Mouse (Mus musculus): ENCODE measurements around the gene Tnnc1. TPM values are rescaled to one million over a fixed set of nuclear protein-coding genes. Genes with fewer than 3 reads are reported as not detected.

Tnnc1 gene
- total RNA-seq, 2 experiments from 2014 or later = 5.0 to 13.9 TPM

GRCm38 (mm10) chr14:31212499-31212898 lies 4.4 kb downstream of the Tnnc1 start:
- DNase-seq (ENCODE audit: low spot score in 2 of 2) = no peak

GRCm38 (mm10) chr14:31213868-31214267 lies 5.8 kb downstream of the Tnnc1 start:
- no peak for DNase-seq (ENCODE audit: low spot score in 2 of 2)

GRCm38 (mm10) chr14:31214684-31215083 lies 6.6 kb downstream of the Tnnc1 start:
- DNase-seq (ENCODE audit: low spot score in 2 of 2) = no peak

GRCm38 (mm10) chr14:31215157-31216002 lies 7.3 kb downstream of the Tnnc1 start:
- DNase-seq (ENCODE audit: low spot score in 2 of 2) = no peak

GRCm38 (mm10) chr14:31216846-31217245 lies 8.7 kb downstream of the Tnnc1 start, which contains the start of gene Nisch:
TSS of gene Nisch (minus strand) at chr14:31216946.
- DNase-seq (ENCODE audit: low spot score in 2 of 2) = no peak

- no peak for DNase-seq (ENCODE audit: low spot score in 2 of 2)
Measured at GRCm38 (mm10) chr14:31217666-31218065, 9.6 kb downstream of the Tnnc1 start, which contains the start of gene Sema3g. TSS of gene Sema3g (plus strand) at chr14:31217860.

- no peak for DNase-seq (ENCODE audit: low spot score in 2 of 2)
Measured at GRCm38 (mm10) chr14:31226978-31227377, 18.9 kb downstream of the Tnnc1 start.

- DNase-seq (ENCODE audit: low spot score in 2 of 2) = no peak
Measured at GRCm38 (mm10) chr14:31228234-31228633, 20.1 kb downstream of the Tnnc1 start.

- DNase-seq (ENCODE audit: low spot score in 2 of 2) = no peak
Measured at GRCm38 (mm10) chr14:31230442-31230841, 22.3 kb downstream of the Tnnc1 start.

GRCm38 (mm10) chr14:31232404-31233069 lies 24.4 kb downstream of the Tnnc1 start:
- no peak for DNase-seq (ENCODE audit: low spot score in 2 of 2)

GRCm38 (mm10) chr14:31233070-31233995 lies 25.2 kb downstream of the Tnnc1 start:
- no peak for DNase-seq (ENCODE audit: low spot score in 2 of 2)

- DNase-seq (ENCODE audit: low spot score in 2 of 2) = peak; percentile 50 to 67
Measured at GRCm38 (mm10) chr14:31233996-31234591, 26.0 kb downstream of the Tnnc1 start.

- DNase-seq (ENCODE audit: low spot score in 2 of 2) = no peak
Measured at GRCm38 (mm10) chr14:31237101-31237882, 29.2 kb downstream of the Tnnc1 start.

GRCm38 (mm10) chr14:31240528-31240927 lies 32.4 kb downstream of the Tnnc1 start:
- no peak for DNase-seq (ENCODE audit: low spot score in 2 of 2)

GRCm38 (mm10) chr14:31244777-31245176 lies 36.7 kb downstream of the Tnnc1 start:
- no peak for DNase-seq (ENCODE audit: low spot score in 2 of 2)

GRCm38 (mm10) chr14:31245946-31246345 lies 37.8 kb downstream of the Tnnc1 start:
- DNase-seq (ENCODE audit: low spot score in 2 of 2) = no peak

- no peak for DNase-seq (ENCODE audit: low spot score in 2 of 2)
Measured at GRCm38 (mm10) chr14:31248396-31248795, 40.3 kb downstream of the Tnnc1 start.

- no peak for DNase-seq (ENCODE audit: low spot score in 2 of 2)
Measured at GRCm38 (mm10) chr14:31250222-31251083, 42.3 kb downstream of the Tnnc1 start.

GRCm38 (mm10) chr14:31251084-31251604 lies 43.0 kb downstream of the Tnnc1 start, which contains the start of the genes Phf7 and Bap1:
TSS of gene Phf7 (minus strand) at chr14:31251317.
TSS of gene Bap1 (plus strand) at chr14:31251450.
- DNase-seq (ENCODE audit: low spot score in 2 of 2) = peak; percentile 93

All from adrenal gland, postnatal 4 days (tissue).